Mouse (Mus musculus): ENCODE measurements around the gene Trim71.

Trim71 gene

DNA sequence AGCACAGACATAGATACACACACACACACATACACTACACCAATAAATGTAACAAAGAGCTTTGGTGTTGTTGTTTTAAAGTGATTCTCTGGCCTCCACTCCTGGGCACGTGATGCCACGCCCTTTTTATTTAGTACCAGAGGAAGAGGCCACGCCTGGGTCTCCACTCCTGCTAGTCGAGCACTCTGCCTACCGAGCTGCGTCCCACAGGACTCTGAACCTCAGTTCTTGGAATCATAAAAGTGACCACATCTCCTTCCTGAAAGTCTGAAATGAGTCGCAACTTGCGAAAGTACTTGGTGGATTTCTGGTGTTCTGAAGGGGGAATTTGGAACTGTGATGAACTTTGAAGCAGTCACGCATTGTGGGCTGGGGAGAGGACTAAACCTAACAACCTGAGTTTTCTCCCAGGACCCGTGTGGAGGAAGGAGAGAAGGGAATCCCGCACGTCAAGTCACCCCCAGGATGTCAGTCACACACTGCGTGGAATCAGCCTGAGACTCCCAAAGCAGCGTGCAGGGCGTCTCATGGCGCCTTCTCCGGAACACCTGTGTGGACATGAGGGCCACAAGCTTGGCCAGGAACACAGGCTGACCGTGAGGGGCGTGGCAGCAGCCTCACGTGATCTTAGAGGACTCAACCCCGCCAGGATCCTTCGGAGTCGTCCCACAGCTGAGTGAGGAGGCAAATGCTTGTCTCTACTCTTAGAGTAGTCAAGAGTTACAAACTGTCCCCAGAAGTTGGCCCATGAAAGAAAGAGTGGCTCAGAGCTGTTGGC, 76.5 kb downstream of the Trim71 start:
- no peak for DNase-seq (ENCODE audit: extremely low read depth, insufficient read length, low spot score)

DNA sequence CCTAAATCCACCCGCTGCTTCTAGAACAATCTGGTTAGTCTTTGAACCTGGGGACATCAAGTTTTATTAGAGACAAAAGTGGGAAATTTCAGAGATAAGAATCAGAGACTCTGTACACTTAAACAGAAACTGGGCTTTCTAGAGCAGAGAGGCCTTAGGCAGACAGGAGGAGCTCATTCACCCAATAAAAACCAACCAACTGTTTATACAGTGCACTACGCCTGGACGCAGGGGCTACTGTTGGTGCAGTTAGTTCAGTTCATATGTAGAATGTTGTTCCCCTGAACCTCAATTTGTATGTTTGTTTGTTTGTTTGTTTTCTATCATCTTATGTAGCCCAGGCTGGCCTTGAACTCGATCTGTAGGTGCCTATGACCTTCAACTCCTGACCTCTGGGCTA, 77.4 kb downstream of the Trim71 start:
- DNase-seq (ENCODE audit: extremely low read depth, insufficient read length, low spot score): no peak

- DNase-seq (ENCODE audit: extremely low read depth, insufficient read length, low spot score): no peak
Measured at GRCm38 (mm10) chr9:114484771-114485170, 79.4 kb downstream of the Trim71 start.

GRCm38 (mm10) chr9:114480940-114481339, 83.2 kb downstream of the Trim71 start:
- no peak for DNase-seq (ENCODE audit: extremely low read depth, insufficient read length, low spot score)

GRCm38 (mm10) chr9:114477019-114477418, 87.2 kb downstream of the Trim71 start:
- DNase-seq (ENCODE audit: extremely low read depth, insufficient read length, low spot score): no peak

DNA sequence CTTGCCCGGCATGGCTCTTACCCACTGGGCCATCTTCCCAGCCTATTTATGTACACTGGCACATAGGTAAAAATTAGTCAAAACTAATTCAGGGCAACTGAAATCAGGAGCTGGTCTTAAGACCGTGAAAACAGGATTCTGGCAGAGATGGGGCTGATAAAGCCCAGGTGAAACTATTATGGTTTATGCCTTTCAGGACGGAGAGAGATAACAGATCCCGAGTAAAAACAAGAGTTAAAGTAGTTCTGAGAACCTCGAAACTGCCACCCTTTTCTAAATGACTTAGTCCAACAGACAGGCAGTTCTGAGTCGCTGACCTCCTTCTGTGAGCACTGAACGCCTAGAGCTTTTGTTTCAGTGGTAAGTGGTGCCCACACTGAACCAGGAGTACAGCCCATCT, 92.3 kb downstream of the Trim71 start:
- no peak for DNase-seq (ENCODE audit: extremely low read depth, insufficient read length, low spot score)

- no peak for DNase-seq (ENCODE audit: extremely low read depth, insufficient read length, low spot score)
Measured at GRCm38 (mm10) chr9:114468701-114469100, 95.5 kb downstream of the Trim71 start.

DNA sequence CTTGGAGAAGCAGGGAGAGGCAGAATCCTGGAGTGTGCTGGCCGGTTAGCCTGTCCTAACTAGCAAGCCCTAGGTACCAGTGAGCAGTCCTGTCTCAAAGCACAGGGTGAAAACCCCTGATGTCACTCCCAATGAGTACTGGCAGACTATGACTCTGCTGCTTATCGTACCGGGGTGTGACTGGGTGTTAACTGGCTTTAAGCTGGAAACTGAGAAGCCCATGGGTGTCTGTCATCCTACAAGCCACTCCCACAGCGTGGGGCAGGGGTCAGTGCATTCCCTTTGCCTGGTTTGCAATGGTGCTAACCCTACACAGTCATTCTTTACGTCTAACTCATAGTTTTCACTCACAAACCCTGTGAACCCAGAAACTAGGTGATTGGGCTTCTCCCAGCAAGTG, 96.0 kb downstream of the Trim71 start:
- DNase-seq (ENCODE audit: extremely low read depth, insufficient read length, low spot score): no peak

GRCm38 (mm10) chr9:114466871-114467270, 97.3 kb downstream of the Trim71 start:
- DNase-seq (ENCODE audit: extremely low read depth, insufficient read length, low spot score): no peak

- DNase-seq (ENCODE audit: extremely low read depth, insufficient read length, low spot score): no peak
Measured at GRCm38 (mm10) chr9:114465442-114465841, 98.7 kb downstream of the Trim71 start.

- no peak for DNase-seq (ENCODE audit: extremely low read depth, insufficient read length, low spot score)
Measured at GRCm38 (mm10) chr9:114462569-114462968, 101.6 kb downstream of the Trim71 start.

DNA sequence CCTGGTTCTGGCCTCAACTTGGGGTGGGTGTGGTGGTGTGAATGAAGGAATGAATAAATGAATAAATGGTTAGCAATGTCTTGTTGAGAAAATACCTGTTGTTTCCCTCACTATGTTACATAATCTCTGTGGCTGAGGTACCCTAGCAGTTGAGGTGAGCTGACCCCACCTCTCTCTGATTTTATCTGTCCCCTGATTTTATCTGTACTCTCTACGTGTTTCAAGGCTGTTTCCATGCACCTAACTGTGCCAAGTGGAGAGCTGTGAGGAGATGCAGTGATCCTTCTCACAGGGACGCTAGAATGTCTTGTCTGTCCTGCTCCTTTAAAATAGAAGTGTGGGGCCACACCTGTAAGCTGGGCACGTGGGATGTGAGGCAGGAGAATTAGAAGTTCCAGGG, 105.7 kb downstream of the Trim71 start:
- DNase-seq (ENCODE audit: extremely low read depth, insufficient read length, low spot score): no peak

All from 3134 (cell line).